Mouse (Mus musculus): Measurements from ENCODE around the gene Tunar. TPM values are rescaled to one million over a fixed set of nuclear protein-coding genes. Genes with fewer than 3 reads are reported as not detected.

Gene Tunar
- total RNA-seq, 2 experiments from 2014 or later = 7.1 to 12.7 TPM

GRCm38 (mm10) chr12:105382733-105383132, 49.1 kb downstream of the Tunar start:
- DNase-seq (ENCODE audit: low spot score in 2 of 2) = no peak
- intact Hi-C loops (cut with DNase I) = no loop called here

- intact Hi-C loops (cut with DNase I) = no loop called here
- DNase-seq (ENCODE audit: low spot score in 2 of 2) = no peak
Observed at GRCm38 (mm10) chr12:105394671-105395070, 61.0 kb downstream of the Tunar start.

GRCm38 (mm10) chr12:105398172-105398571, 64.5 kb downstream of the Tunar start:
- intact Hi-C loops (cut with DNase I) = no loop called here
- DNase-seq (ENCODE audit: low spot score in 2 of 2) = no peak

- DNase-seq (ENCODE audit: low spot score in 2 of 2) = no peak
- intact Hi-C loops (cut with DNase I) = loop anchor here (5.0 kb wide), 1 partner anchor 66 kb away; no protein-coding TSS in a partner anchor
Observed at GRCm38 (mm10) chr12:105403742-105404141, 70.1 kb downstream of the Tunar start.

- intact Hi-C loops (cut with DNase I) = no loop called here
- DNase-seq (ENCODE audit: low spot score in 2 of 2) = no peak
Observed at GRCm38 (mm10) chr12:105406008-105406407, 72.3 kb downstream of the Tunar start.

- intact Hi-C loops (cut with DNase I) = no loop called here
- no peak for DNase-seq (ENCODE audit: low spot score in 2 of 2)
Observed at GRCm38 (mm10) chr12:105413909-105414308, 80.2 kb downstream of the Tunar start.

- intact Hi-C loops (cut with DNase I) = loop anchor here (5.0 to 10.0 kb wide), 2 partner anchors 78 to 466 kb away; no protein-coding TSS in a partner anchor
- DNase-seq (ENCODE audit: low spot score in 2 of 2) = no peak
Observed at GRCm38 (mm10) chr12:105420476-105420875, 86.8 kb downstream of the Tunar start.

GRCm38 (mm10) chr12:105426541-105426940, 92.9 kb downstream of the Tunar start:
- DNase-seq (ENCODE audit: low spot score in 2 of 2) = no peak
- intact Hi-C loops (cut with DNase I) = loop anchor here (5.0 to 10.0 kb wide), 2 partner anchors 354 to 472 kb away; no protein-coding TSS in a partner anchor

GRCm38 (mm10) chr12:105427039-105427757, 93.5 kb downstream of the Tunar start:
- DNase-seq (ENCODE audit: low spot score in 2 of 2) = peak; percentile 63 to 70
- intact Hi-C loops (cut with DNase I) = loop anchor here (1.0 to 10.0 kb wide), 3 partner anchors 355 to 472 kb away; no protein-coding TSS in a partner anchor

GRCm38 (mm10) chr12:105431872-105432271, 98.2 kb downstream of the Tunar start:
- intact Hi-C loops (cut with DNase I) = loop anchor here (2.0 to 10.0 kb wide), 2 partner anchors 53 to 153 kb away; no protein-coding TSS in a partner anchor
- DNase-seq (ENCODE audit: low spot score in 2 of 2) = no peak

GRCm38 (mm10) chr12:105432807-105433206, 99.1 kb downstream of the Tunar start:
- no peak for DNase-seq (ENCODE audit: low spot score in 2 of 2)

More at GRCm38 (mm10) chr12:105432807-105433206, 99.1 kb downstream of the Tunar start:
- intact Hi-C loops (cut with DNase I) = loop anchor here (10.0 kb wide), 1 partner anchor 152 kb away; no protein-coding TSS in a partner anchor

Other genes with a start within 250 kb of the Tunar start
- not detected for gene Tcl1b2, start 187.9 kb upstream of the Tunar start, total RNA-seq (2021)
- gene Tcl1b1, start 174.2 kb upstream of the Tunar start, total RNA-seq (2021) = not detected
- gene Tcl1b5, start 157.5 kb upstream of the Tunar start, total RNA-seq (2021) = not detected
- gene Tcl1b3, start 142.8 kb upstream of the Tunar start, total RNA-seq (2021) = not detected
- not detected for gene Tcl1b4, start 131.9 kb upstream of the Tunar start, total RNA-seq (2021)
- not detected for gene Tcl1, start 111.1 kb upstream of the Tunar start, total RNA-seq (2021)
- 100 to 1,000 TPM in 1 of 2 experiments, 10 to 100 TPM in 1; 89.2 to 101 TPM for gene D430019H16Rik, start 120.0 kb downstream of the Tunar start, total RNA-seq (2021)
- under 1 TPM; 0.25 to 0.36 TPM for gene Bdkrb2, start 229.4 kb downstream of the Tunar start, total RNA-seq (2021)